Mouse (Mus musculus) lung, postnatal 10 days (tissue): ENCODE measurements around the gene Acaca.
A peak's percentile ranks its signal among the peaks of the same experiment; 100 is the strongest.
"Not testable (repeated sequence)": the region's sequence is repeated elsewhere in the genome, so short reads cannot be mapped to it uniquely, and the experiment has no call there.

Experiments
- DNase-seq: peaks from one replicate; pipeline ENCODE4 v3.0.0; 2021

The Acaca gene

GRCm38 (mm10) chr11:84251170-84251569, 121.7 kb downstream of the Acaca start:
- DNase-seq: no peak

- DNase-seq: no peak
Measured at GRCm38 (mm10) chr11:84252425-84252824, 123.0 kb downstream of the Acaca start.

GRCm38 (mm10) chr11:84255879-84256278, 126.4 kb downstream of the Acaca start:
- DNase-seq: no peak

GRCm38 (mm10) chr11:84258053-84258710, 128.7 kb downstream of the Acaca start:
- no peak for DNase-seq

- peak; percentile 15 for DNase-seq
Measured at GRCm38 (mm10) chr11:84264490-84264889, 135.0 kb downstream of the Acaca start.

- DNase-seq: peak; percentile 6
Measured at GRCm38 (mm10) chr11:84268068-84268467, 138.6 kb downstream of the Acaca start.

- peak; percentile 4 for DNase-seq
Measured at GRCm38 (mm10) chr11:84270511-84270910, 141.0 kb downstream of the Acaca start.

GRCm38 (mm10) chr11:84271948-84272347, 142.5 kb downstream of the Acaca start:
- no peak for DNase-seq

- no peak for DNase-seq
Measured at GRCm38 (mm10) chr11:84272574-84272973, 143.1 kb downstream of the Acaca start.

- no peak for DNase-seq
Measured at GRCm38 (mm10) chr11:84276979-84277378, 147.5 kb downstream of the Acaca start.

- DNase-seq: no peak
Measured at GRCm38 (mm10) chr11:84281280-84281679, 151.8 kb downstream of the Acaca start.

- no peak for DNase-seq
Measured at GRCm38 (mm10) chr11:84282944-84283703, 153.7 kb downstream of the Acaca start.

- DNase-seq: no peak
Measured at GRCm38 (mm10) chr11:84290781-84291180, 161.3 kb downstream of the Acaca start.

GRCm38 (mm10) chr11:84292532-84292931, 163.1 kb downstream of the Acaca start:
- DNase-seq: no peak

GRCm38 (mm10) chr11:84293288-84293687, 163.8 kb downstream of the Acaca start:
- DNase-seq: no peak

- no peak for DNase-seq
Measured at GRCm38 (mm10) chr11:84296337-84296736, 166.9 kb downstream of the Acaca start.

- no peak for DNase-seq
Measured at GRCm38 (mm10) chr11:84305474-84305873, 176.0 kb downstream of the Acaca start.

GRCm38 (mm10) chr11:84306158-84306742, 176.8 kb downstream of the Acaca start:
- no peak for DNase-seq

- no peak for DNase-seq
Measured at GRCm38 (mm10) chr11:84324032-84324752, 194.7 kb downstream of the Acaca start.

- no peak for DNase-seq
Measured at GRCm38 (mm10) chr11:84327086-84327485, 197.6 kb downstream of the Acaca start.

GRCm38 (mm10) chr11:84332384-84332783, 202.9 kb downstream of the Acaca start:
- DNase-seq: no peak

GRCm38 (mm10) chr11:84332860-84333259, 203.4 kb downstream of the Acaca start:
- DNase-seq: no peak

GRCm38 (mm10) chr11:84338273-84338672, 208.8 kb downstream of the Acaca start:
- not testable (repeated sequence) for DNase-seq
